Mouse (Mus musculus) spleen, adult 2 months (tissue): ENCODE measurements around the gene Gm21312.
"Not testable (repeated sequence)": the region's sequence is repeated elsewhere in the genome, so short reads cannot be mapped to it uniquely, and the experiment has no call there.

Source experiments
- CTCF ChIP-seq: fragments of 200-500 bp; IDR thresholded peaks from 2 replicates; pipeline ENCODE4 v1.5.1; 2011; ENCODE audit warnings: mild to moderate bottlenecking, inconsistent platforms; ENCODE audit not compliant: insufficient read depth, insufficient read length, insufficient replicate concordance; ENCODE audit errors: extremely low read depth
- POLR2A ChIP-seq: fragments of 200-500 bp; IDR thresholded peaks from 2 replicates; pipeline ENCODE4 v1.6.1; 2011; ENCODE audit warnings: low read depth, low read length, inconsistent platforms

DNA sequence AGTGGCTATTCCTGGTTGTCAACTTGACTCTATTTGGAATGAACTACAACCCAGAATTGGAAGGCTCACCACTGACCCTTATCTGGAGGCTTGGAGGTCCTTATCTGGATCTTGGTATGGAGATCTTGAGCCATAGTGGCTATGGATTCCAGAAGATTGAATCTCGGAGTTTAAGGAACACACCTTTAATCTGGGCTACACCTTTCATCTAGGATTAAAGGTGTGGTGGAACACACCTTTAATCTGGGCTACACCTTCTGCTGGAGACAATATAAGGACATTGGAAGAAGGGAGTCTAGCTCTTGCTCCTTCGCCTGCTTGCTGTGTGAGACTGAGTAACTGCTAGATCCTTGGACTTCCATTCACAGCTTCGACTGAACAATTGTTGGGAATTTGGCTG lies at the start of gene Gm21312:
- not testable (repeated sequence) for TF ChIP-seq CTCF, POLR2A
